Mouse (Mus musculus): ENCODE data around the gene Rtn4rl1.

- TF ChIP-seq CTCF (IDR thresholded peaks at IDR 0.05; ENCODE audit: extremely low read depth, insufficient read length, insufficient replicate concordance, low read depth, low read length) (no peak), POLR2A (IDR thresholded peaks at IDR 0.05; ENCODE audit: low read depth, low read length) (no peak)
Observed at GRCm38 (mm10) chr11:75172151-75173094, 21.2 kb upstream of the Rtn4rl1 start.

Data from small intestine, adult 2 months (tissue).